Mouse (Mus musculus): Measurements from ENCODE around the gene Bglap2.
"Not testable (repeated sequence)": the region's sequence is repeated elsewhere in the genome, so short reads cannot be mapped to it uniquely, and the experiment has no call there.

Bglap2 gene

GRCm38 (mm10) chr3:88378599-88378998 lies at the start of gene Bglap2:
TSS of gene Bglap2 (minus strand) at chr3:88378699.
- not testable (repeated sequence) for DNase-seq (ENCODE audit: low spot score)

- DNase-seq (ENCODE audit: low spot score): no peak
These were observed 48.9 kb upstream of the Bglap2 start for GRCm38 (mm10) chr3:88427342-88427905.

GRCm38 (mm10) chr3:88425708-88426420 lies 47.4 kb upstream of the Bglap2 start:
- DNase-seq (ENCODE audit: low spot score): no peak

- no peak for DNase-seq (ENCODE audit: low spot score)
These were observed 46.8 kb upstream of the Bglap2 start for GRCm38 (mm10) chr3:88425330-88425689.

GRCm38 (mm10) chr3:88424605-88425329 lies 46.3 kb upstream of the Bglap2 start, which contains the start of gene Slc25a44:
TSS of gene Slc25a44 (minus strand) at chr3:88425139.
- peak; percentile 90 for DNase-seq (ENCODE audit: low spot score)

GRCm38 (mm10) chr3:88422020-88422720 lies 43.7 kb upstream of the Bglap2 start:
- DNase-seq (ENCODE audit: low spot score): no peak

- DNase-seq (ENCODE audit: low spot score): no peak
These were observed 42.3 kb upstream of the Bglap2 start for GRCm38 (mm10) chr3:88420771-88421170.

- no peak for DNase-seq (ENCODE audit: low spot score)
These were observed 39.5 kb upstream of the Bglap2 start for GRCm38 (mm10) chr3:88418016-88418415.

GRCm38 (mm10) chr3:88415668-88416067 lies 37.2 kb upstream of the Bglap2 start:
- DNase-seq (ENCODE audit: low spot score): no peak

- DNase-seq (ENCODE audit: low spot score): no peak
These were observed 34.1 kb upstream of the Bglap2 start for GRCm38 (mm10) chr3:88412636-88413035.

GRCm38 (mm10) chr3:88411681-88412080 lies 33.2 kb upstream of the Bglap2 start:
- no peak for DNase-seq (ENCODE audit: low spot score)

- DNase-seq (ENCODE audit: low spot score): no peak
These were observed 32.1 kb upstream of the Bglap2 start for GRCm38 (mm10) chr3:88410645-88411031.

- peak; percentile 80 for DNase-seq (ENCODE audit: low spot score)
These were observed 31.5 kb upstream of the Bglap2 start, which contains the start of gene Pmf1 for GRCm38 (mm10) chr3:88409741-88410644. TSS of gene Pmf1 (minus strand) at chr3:88410331.

GRCm38 (mm10) chr3:88408953-88409352 lies 30.5 kb upstream of the Bglap2 start:
- DNase-seq (ENCODE audit: low spot score): no peak

- no peak for DNase-seq (ENCODE audit: low spot score)
These were observed 29.0 kb upstream of the Bglap2 start for GRCm38 (mm10) chr3:88407529-88407928.

GRCm38 (mm10) chr3:88407090-88407489 lies 28.6 kb upstream of the Bglap2 start:
- peak; percentile 51 for DNase-seq (ENCODE audit: low spot score)

- DNase-seq (ENCODE audit: low spot score): no peak
These were observed 25.2 kb upstream of the Bglap2 start for GRCm38 (mm10) chr3:88403522-88404230.

GRCm38 (mm10) chr3:88398666-88399065 lies 20.2 kb upstream of the Bglap2 start:
- DNase-seq (ENCODE audit: low spot score): no peak

- DNase-seq (ENCODE audit: low spot score): no peak
These were observed 17.2 kb upstream of the Bglap2 start for GRCm38 (mm10) chr3:88395742-88396141.

- DNase-seq (ENCODE audit: low spot score): no peak
These were observed 16.8 kb upstream of the Bglap2 start for GRCm38 (mm10) chr3:88395288-88395687.
